Mouse (Mus musculus) small intestine, adult 2 months (tissue): ENCODE results near the gene 3110082J24Rik. TPM values are rescaled to one million over a fixed set of nuclear protein-coding genes. Genes with fewer than 3 reads are reported as not detected.

Experiments
- H3K27ac ChIP-seq: fragments of 200-500 bp; 2 replicates; pipeline ENCODE4 v1.5.1; 2012; ENCODE audit warnings: low read depth, low read length, control low read depth, inconsistent platforms; ENCODE audit not compliant: insufficient read depth
- H3K27me3 ChIP-seq: fragments of 200-500 bp; 2 replicates; pipeline ENCODE4 v1.6.1; 2012; ENCODE audit warnings: mild to moderate bottlenecking, moderate library complexity, low read length, inconsistent platforms; ENCODE audit not compliant: control insufficient read depth, insufficient read depth
- H3K36me3 ChIP-seq: fragments of 200-500 bp; 2 replicates; pipeline ENCODE4 v1.6.1; 2012; ENCODE audit warnings: mild to moderate bottlenecking, low read length, control low read depth, inconsistent platforms; ENCODE audit not compliant: control insufficient read depth, insufficient read depth
- H3K4me1 ChIP-seq: fragments of 200-500 bp; 2 replicates; pipeline ENCODE4 v1.6.1; 2012; ENCODE audit warnings: low read length, inconsistent platforms, mixed read lengths; ENCODE audit not compliant: control insufficient read depth, insufficient read depth, insufficient read length
- H3K4me3 ChIP-seq: fragments of 200-500 bp; 2 replicates; pipeline ENCODE4 v1.5.1; 2012; ENCODE audit warnings: low read depth, mild to moderate bottlenecking, control low read depth, inconsistent platforms, low read length, moderate library complexity
- CTCF ChIP-seq: fragments of 200-500 bp; IDR thresholded peaks from 2 replicates; pipeline ENCODE4 v1.5.1; 2012; ENCODE audit warnings: low read depth, mild to moderate bottlenecking, control low read depth, inconsistent platforms, low read length, moderate library complexity, mixed read lengths; ENCODE audit not compliant: insufficient replicate concordance, insufficient read length; ENCODE audit errors: extremely low read depth
- POLR2A ChIP-seq: fragments of 200-500 bp; IDR thresholded peaks from 2 replicates; pipeline ENCODE4 v1.6.1; 2012; ENCODE audit warnings: low read depth, mild to moderate bottlenecking, control low read depth, inconsistent platforms, low read length, moderate library complexity
- WGBS: fragments of 180-500 bp; shearing (Covaris S2); methylation state at CpG from one replicate; pipeline ENCODE4 v1.1.7; 2018; 5-methylcytosine and 5-hydroxymethylcytosine counted together
- polyA plus RNA-seq: library from polyadenylated mRNA; depleted of rRNA; stranded (reverse); fragments of >200 nt; gene quantifications from 2 replicates; pipeline ENCODE4 v1.2.3, GENCODE M21; 2012

3110082J24Rik gene
- polyA plus RNA-seq, 1 experiment, result not detected

DNA sequence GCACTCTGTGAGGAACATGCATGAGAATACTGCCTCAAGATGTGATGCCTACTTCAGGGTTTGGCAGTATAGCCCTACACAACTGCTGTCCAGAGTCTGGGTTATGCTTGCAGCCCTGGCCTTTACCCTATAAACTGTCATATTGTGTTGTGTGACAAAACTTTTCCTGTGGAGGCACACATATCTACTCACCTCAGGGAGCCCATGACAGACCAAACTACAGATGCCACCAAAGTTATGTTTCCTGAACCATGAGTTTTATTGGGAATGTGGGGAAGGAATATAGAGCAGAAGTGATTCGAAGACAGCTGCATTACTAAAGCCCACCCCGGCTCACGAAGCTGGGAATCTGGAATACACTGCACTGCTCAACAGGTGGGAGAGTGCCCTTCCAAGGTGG, 2.5 kb downstream of the 3110082J24Rik start:
- no peak overlapping the region for H3K4me3 ChIP-seq
- no peaks in the 10 kb centered on the region; the same call in 1 of the 2 replicates for H3K4me1 ChIP-seq
- H3K27me3 ChIP-seq, result peaks cover 24% of the 10 kb centered on the region
- TF ChIP-seq POLR2A (no peak), CTCF (no peak)
- no peak overlapping the region for H3K27ac ChIP-seq
- no peaks in the 10 kb centered on the region for H3K36me3 ChIP-seq
- 82% methylated on average over 3 of the region's 3 CpGs for WGBS

DNA sequence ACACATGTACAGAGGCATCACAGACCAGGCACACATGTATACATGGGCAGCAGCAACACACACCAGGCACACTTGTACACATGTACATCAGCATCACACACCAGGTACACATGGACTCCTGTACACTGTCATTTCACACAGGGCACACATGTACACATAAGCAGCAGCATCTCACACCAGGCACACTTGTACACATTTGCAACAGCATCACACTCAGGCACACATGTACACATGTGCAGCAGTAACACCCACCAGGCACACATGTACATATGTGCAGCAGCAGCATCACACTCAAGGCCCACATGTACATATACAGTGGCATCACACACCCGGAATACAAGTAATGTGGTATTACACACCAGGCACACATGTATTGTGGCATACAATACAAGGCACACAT, 7.6 kb downstream of the 3110082J24Rik start:
- WGBS, result 86% methylated on average over 1 of the region's 1 CpGs
- no peak overlapping the region for H3K4me3 ChIP-seq
- TF ChIP-seq CTCF (no peak), POLR2A (no peak)
- no peaks in the 10 kb centered on the region for H3K27me3 ChIP-seq
- no peaks in the 10 kb centered on the region for H3K4me1 ChIP-seq
- H3K27ac ChIP-seq, result no peak overlapping the region
- H3K36me3 ChIP-seq, result no peaks in the 10 kb centered on the region

DNA sequence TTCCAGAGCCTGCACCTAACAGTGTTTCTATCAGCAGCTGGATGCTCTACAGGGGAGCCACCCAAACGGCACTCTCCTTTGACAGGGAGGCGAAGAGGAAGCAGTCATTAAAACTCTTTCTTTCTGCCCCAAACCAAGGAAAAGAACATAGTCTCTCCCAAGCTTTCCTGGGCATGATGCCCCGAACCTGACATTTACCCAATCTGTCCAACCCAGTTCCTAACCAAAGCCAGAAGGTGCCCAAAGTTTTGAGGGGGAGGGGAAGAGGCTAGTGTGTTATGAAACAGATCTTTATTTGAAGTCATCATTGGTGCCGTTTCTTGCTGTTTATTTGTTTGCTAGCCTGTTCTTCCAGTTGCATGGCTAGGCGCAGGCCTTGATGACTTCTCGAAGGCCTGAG, 10.2 kb downstream of the 3110082J24Rik start:
- Histone ChIP-seq H3K36me3 (no peaks in the 10 kb centered on the region), H3K27me3 (no peaks in the 10 kb centered on the region), H3K27ac (no peak overlapping the region), H3K4me1 (no peaks in the 10 kb centered on the region), H3K4me3 (no peak overlapping the region)
- 70% methylated on average over 6 of the region's 6 CpGs for WGBS
- TF ChIP-seq POLR2A, result no peak
- no peak for TF ChIP-seq CTCF

DNA sequence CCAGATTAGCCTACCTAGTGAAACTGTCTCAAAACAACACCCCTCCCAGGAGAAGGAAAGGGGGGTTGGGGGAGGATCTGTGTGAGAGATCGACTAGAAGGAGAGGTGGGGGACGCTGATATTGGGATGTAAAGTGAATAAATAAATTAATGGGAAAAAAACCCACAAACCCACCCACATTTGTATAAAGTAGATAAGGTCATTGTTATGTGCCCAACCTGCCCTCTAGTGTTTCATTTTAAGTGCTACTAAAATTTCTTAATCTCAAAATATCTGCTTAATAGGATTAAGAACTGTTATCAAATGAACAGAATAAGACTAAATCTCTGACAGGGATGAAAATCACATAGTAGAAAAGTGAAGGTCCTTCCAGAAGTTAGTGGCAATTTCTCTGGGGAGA, 11.5 kb downstream of the 3110082J24Rik start:
- WGBS, result 53% methylated on average over 2 of the region's 2 CpGs
- Histone ChIP-seq H3K27me3 (no peaks in the 10 kb centered on the region), H3K36me3 (no peaks in the 10 kb centered on the region), H3K27ac (no peak overlapping the region), H3K4me1 (no peaks in the 10 kb centered on the region), H3K4me3 (no peak overlapping the region)
- TF ChIP-seq CTCF (no peak), POLR2A (no peak)

DNA sequence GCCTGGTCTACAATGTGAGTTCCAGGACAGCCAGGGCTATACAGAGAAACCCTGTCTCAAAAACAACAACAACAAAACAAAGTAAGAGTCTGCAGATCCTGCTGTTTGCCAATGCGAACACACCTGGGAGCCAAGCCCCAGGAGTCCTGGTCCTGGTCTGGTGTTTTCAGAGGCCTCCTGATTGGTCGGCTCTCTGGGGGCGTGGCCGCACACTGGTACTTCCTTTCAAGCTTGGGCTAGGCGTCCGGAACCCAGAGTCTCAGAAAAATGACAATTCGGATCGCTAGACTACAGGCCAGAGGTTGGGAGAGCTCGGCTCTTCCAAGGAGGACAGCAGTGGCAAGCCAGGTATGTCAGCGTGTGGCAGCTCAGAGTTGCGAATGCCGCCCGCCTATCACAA, 13.2 kb downstream of the 3110082J24Rik start:
- no peak overlapping the region for H3K4me3 ChIP-seq
- H3K4me1 ChIP-seq, result no peaks in the 10 kb centered on the region
- H3K27me3 ChIP-seq, result no peaks in the 10 kb centered on the region
- WGBS, result 69% methylated on average over 13 of the region's 13 CpGs
- H3K36me3 ChIP-seq, result no peaks in the 10 kb centered on the region
- no peak overlapping the region for H3K27ac ChIP-seq
- TF ChIP-seq POLR2A, result no peak
- no peak for TF ChIP-seq CTCF

DNA sequence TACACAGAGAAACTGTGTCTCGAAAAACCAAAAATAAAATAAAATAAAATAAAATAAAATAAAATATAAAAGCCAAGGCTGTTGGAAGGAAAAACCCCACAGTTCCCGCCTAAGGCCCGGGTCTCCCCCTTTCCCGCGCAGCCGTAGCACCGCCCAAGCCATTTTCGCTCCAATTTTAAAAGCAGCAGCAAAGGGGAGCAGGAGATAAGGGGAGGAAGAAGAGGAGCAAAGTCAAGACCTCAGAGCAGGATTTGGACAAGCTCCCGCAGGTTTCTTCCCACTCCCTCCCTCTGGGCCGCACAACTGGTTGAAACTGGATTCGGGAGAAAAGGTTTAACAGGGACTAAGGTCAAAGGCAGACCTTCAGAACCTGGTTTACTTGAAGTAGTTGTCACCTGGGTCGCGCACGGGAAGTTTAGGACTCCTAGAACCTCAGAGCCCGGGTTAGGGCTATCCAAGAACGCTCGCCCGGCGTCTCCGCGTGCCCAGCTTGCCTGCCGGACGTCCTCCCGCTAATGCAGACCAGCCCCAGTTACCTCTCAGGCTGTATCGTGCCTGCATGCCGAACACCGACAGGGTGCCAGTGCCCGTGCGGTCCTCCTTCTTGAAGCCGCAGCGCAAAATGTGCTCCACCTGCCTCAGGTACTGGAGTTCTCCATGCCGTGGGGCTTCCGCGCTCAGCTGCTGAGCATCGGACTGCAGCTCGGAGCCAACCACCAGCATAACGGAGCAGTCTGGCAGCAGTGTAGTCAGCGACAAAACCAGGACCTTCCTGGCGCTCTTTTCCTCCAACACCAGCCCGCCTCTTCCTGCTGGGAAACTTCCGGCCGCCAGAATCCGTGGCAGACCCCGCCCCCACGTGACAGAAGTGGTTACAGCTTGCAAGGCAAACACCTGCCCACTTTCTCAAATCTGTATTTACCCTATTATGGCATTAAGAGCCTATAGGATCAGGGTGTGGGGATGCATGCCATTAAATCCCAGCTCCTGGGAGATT, 32.8 kb downstream of the 3110082J24Rik start, which contains the start of gene Tyms:
Gene Tyms (minus strand): TSS at position 793 of the 997 bp plus-strand sequence.
- WGBS, result 1% methylated on average over 45 of the region's 45 CpGs
- Histone ChIP-seq H3K36me3 (peaks cover 7% of the 10 kb centered on the region), H3K4me3 (peak within 1 kb of the TSS; percentile 93), H3K4me1 (no peaks in the 10 kb centered on the region), H3K27ac (peak within 1 kb of the TSS; percentile 48; the same call in 1 of the 2 replicates), H3K27me3 (no peaks in the 10 kb centered on the region)
- TF ChIP-seq CTCF (no peak), POLR2A (no peak; the same call in 1 of the 2 replicates)

DNA sequence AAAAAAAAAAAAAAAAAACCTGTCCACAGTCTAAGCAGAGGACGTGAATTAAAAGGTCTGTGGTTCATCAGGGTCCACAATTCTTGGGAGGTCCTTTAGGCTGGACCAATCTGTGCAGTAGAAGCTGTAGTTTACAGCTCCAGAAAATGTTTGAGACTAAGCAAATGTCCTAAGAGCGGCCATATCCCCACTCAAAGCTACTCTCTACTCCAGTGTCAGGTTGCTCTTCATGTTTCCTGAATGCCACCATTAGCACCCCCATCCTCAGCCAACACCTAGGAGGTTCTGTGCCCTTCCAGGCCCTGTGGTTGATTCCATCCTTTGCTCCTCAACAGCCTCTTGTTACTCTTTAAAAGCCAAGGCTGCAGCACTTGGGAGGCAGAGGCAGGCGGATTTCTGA, 33.5 kb downstream of the 3110082J24Rik start:
- H3K4me1 ChIP-seq, result no peaks in the 10 kb centered on the region
- TF ChIP-seq CTCF (no peak), POLR2A (no peak)
- peak overlapping the region; percentile 47 for H3K4me3 ChIP-seq
- H3K27me3 ChIP-seq, result no peaks in the 10 kb centered on the region
- 20% methylated on average over 3 of the region's 3 CpGs for WGBS
- H3K36me3 ChIP-seq, result peaks cover 11% of the 10 kb centered on the region
- no peak overlapping the region for H3K27ac ChIP-seq
